ENCODE assay signal across 13 mouse cellular contexts in genomic region chr3:103026174-103026573, GRCm38 (mm10). TPM values are rescaled to one million over a fixed set of nuclear protein-coding genes. Genes with fewer than 3 reads are reported as not detected.
DNase-seq lines count a peak whose midpoint lies in the region; ATAC-seq and TF ChIP-seq lines count a peak whose summit lies in the region.
"Had no signal": no experiment of that assay in that cellular context is flagged by ENCODE, and none has a peak within 500 bp of the region (broad histone marks: within the 10 kb centered on the region; RNA-seq: fewer than 3 reads in every experiment).

No protein-coding gene starts in this region.

- H3K79me2 ChIP-seq in CH12.LX (replicated peaks; ENCODE audit: control insufficient read depth, extremely low read depth, insufficient read depth, poor library complexity, severe bottlenecking) = peaks cover 93% of the 10 kb centered on the region

- H3K4me1 ChIP-seq in lung, embryonic 14.5 days (ENCODE audit: insufficient read depth) = peaks cover 8% of the 10 kb centered on the region
- peaks cover 5 to 40% of the 10 kb centered on the region in 2 experiments; a peak in 2 of 4 replicates for H3K4me1 ChIP-seq in CH12.LX (ENCODE audit: control insufficient read depth in 1 of 2, insufficient read depth in 2 of 2)

- H3K9me3 ChIP-seq in lung, embryonic 14.5 days (ENCODE audit: low read depth, low read length) = no peaks in the 10 kb centered on the region
- no peaks in the 10 kb centered on the region for H3K9me3 ChIP-seq in CH12.LX (replicated peaks; ENCODE audit: low read length)
- H3K9me3 ChIP-seq: limb, embryonic 12.5 days had no signal

- TF ChIP-seq CTCF in lung, embryonic 14.5 days (IDR thresholded peaks at IDR 0.05; ENCODE audit: low read depth) = peak; percentile 29; the same call in 1 of the 2 replicates
- peak; percentile 29 to 48; a peak in 3 of 4 replicates for TF ChIP-seq CTCF in CH12.LX (conservative IDR thresholded peaks at IDR 0.05 in 1 of 2, IDR thresholded peaks at IDR 0.05 in 1 of 2; ENCODE audit: low read depth in 2 of 2, low read length in 2 of 2)

- no peak overlapping the region for H3K27ac ChIP-seq in lung, embryonic 14.5 days (ENCODE audit: low read depth)
- H3K27ac ChIP-seq in CH12.LX (ENCODE audit: insufficient read depth, low read depth) = no peak overlapping the region
- H3K27ac ChIP-seq: limb, embryonic 12.5 days had no signal

- 89% methylated on average over 1 of the region's 1 CpGs for WGBS in lung, embryonic 14.5 days

- H3K36me3 ChIP-seq in lung, embryonic 14.5 days (ENCODE audit: insufficient read depth) = peaks cover 47% of the 10 kb centered on the region
- H3K36me3 ChIP-seq in CH12.LX (replicated peaks in 1 of 2; ENCODE audit: control insufficient read depth in 1 of 2, insufficient read depth in 1 of 2, low read length in 1 of 2) = peaks cover 22 to 56% of the 10 kb centered on the region in 2 experiments

- ATAC-seq in lung, embryonic 14.5 days (ENCODE audit: insufficient read depth) = no peak
- ATAC-seq in cerebellum, adult (ENCODE audit: insufficient number of reproducible peaks, low FRiP score, low TSS enrichment) = no peak

- no peak overlapping the region for H3K9ac ChIP-seq in lung, embryonic 14.5 days
- no peak overlapping the region for H3K9ac ChIP-seq in CH12.LX (ENCODE audit: insufficient read depth, low read depth)
- H3K9ac ChIP-seq: limb, embryonic 12.5 days had no signal

- no peak for TF ChIP-seq EP300 in CH12.LX (IDR thresholded peaks at IDR 0.05; ENCODE audit: low read length)

- no peak overlapping the region for H3K4me3 ChIP-seq in lung, embryonic 14.5 days (ENCODE audit: low read depth, low read length)
- H3K4me3 ChIP-seq in CH12.LX (replicated peaks in 1 of 3; ENCODE audit: low read depth in 2 of 3, low read length in 2 of 3, poor library complexity in 1 of 3) = no peak overlapping the region
- H3K4me3 ChIP-seq: limb, embryonic 12.5 days had no signal

- DNase-seq in lung, embryonic 14.5 days = peak; percentile 22
- no peak for DNase-seq in lung, postnatal 25 days (ENCODE audit: low spot score)
- DNase-seq in CH12.LX (ENCODE audit: extremely low read depth) = peak; percentile 40
- DNase-seq in brain, adult 2 months (ENCODE audit: low read depth, low spot score) = peak; percentile 15
- DNase-seq in retina, postnatal 1 day = peak; percentile 20
- DNase-seq in ovary, adult 18-20 months (ENCODE audit: low spot score) = no peak
- no peak for DNase-seq in cerebellum, adult 8-10 months
- DNase-seq: adrenal gland, adult 8-10 months; heart, postnatal 10 days; right cerebral cortex, postnatal 14 days had no signal

- H3K4me2 ChIP-seq in lung, embryonic 14.5 days = no peak overlapping the region
- no peak overlapping the region for H3K4me2 ChIP-seq in CH12.LX (ENCODE audit: insufficient read depth, low read depth, poor library complexity, severe bottlenecking)
- H3K4me2 ChIP-seq: limb, embryonic 12.5 days had no signal

- in situ Hi-C loops in CH12.LX (cut with MboI; ENCODE audit: low pct_ligation_motif_present, low pct_unique_long_range_greater_than_20kb, low sequenced_read_pairs) = no loop called here

- dilution Hi-C loops in CH12.LX (cut with MboI; ENCODE audit: extremely low pct_ligation_motif_present, extremely low pct_unique_long_range_greater_than_20kb, low sequenced_read_pairs) = no loop called here

- TF ChIP-seq RAD21 in CH12.LX (IDR thresholded peaks at IDR 0.05; ENCODE audit: low read depth, low read length) = no peak

- H3K27me3 ChIP-seq in lung, embryonic 14.5 days (ENCODE audit: insufficient read depth, low read length) = no peaks in the 10 kb centered on the region
- H3K27me3 ChIP-seq in CH12.LX (replicated peaks) = no peaks in the 10 kb centered on the region
- H3K27me3 ChIP-seq: limb, embryonic 12.5 days had no signal

- TF ChIP-seq POLR2A in CH12.LX (IDR thresholded peaks at IDR 0.05; ENCODE audit: low read depth, low read length) = no peak

TF ChIP-seq in CH12.LX, 34 proteins besides CTCF, POLR2A, EP300 and RAD21:
- TF ChIP-seq MYC (IDR thresholded peaks at IDR 0.05; ENCODE audit: low read depth, low read length) = peak; percentile 60; the same call in 1 of the 2 replicates
- TF ChIP-seq ZKSCAN1 (IDR thresholded peaks at IDR 0.05; ENCODE audit: borderline replicate concordance, low read depth, low read length) = no peak
- no peak for TF ChIP-seq MAFK (IDR thresholded peaks at IDR 0.05; ENCODE audit: insufficient replicate concordance, low read length)
- no peak for TF ChIP-seq PAX5 (IDR thresholded peaks at IDR 0.05; ENCODE audit: low read length)
- 0 out of 2 replicates have a peak, but pooled peaks have one; percentile 46 for TF ChIP-seq MAX (IDR thresholded peaks at IDR 0.05; ENCODE audit: low read length)
- 0 out of 2 replicates have a peak, but pooled peaks have one; percentile 35 for TF ChIP-seq CHD1 (IDR thresholded peaks at IDR 0.05; ENCODE audit: low read depth, low read length)
- no peak for TF ChIP-seq NRF1 (IDR thresholded peaks at IDR 0.05; ENCODE audit: low read depth, low read length)
- 0 out of 2 replicates have a peak, but pooled peaks have one; percentile 35 for TF ChIP-seq SIN3A (IDR thresholded peaks at IDR 0.05; ENCODE audit: low read length)
- TF ChIP-seq E2F4 (IDR thresholded peaks at IDR 0.05; ENCODE audit: insufficient replicate concordance, low read depth, low read length) = no peak
- peak; percentile 83 for TF ChIP-seq ZNF384 (IDR thresholded peaks at IDR 0.05; ENCODE audit: low read depth, low read length)
- no peak for TF ChIP-seq ZC3H11A (IDR thresholded peaks at IDR 0.05; ENCODE audit: low read depth, low read length)
- TF ChIP-seq JUND (conservative IDR thresholded peaks at IDR 0.05; ENCODE audit: low read depth, low read length) = peak; percentile 59
- TF ChIP-seq JUN (IDR thresholded peaks at IDR 0.05; ENCODE audit: insufficient read depth, low read depth, low read length) = 0 out of 2 replicates have a peak, but pooled peaks have one; percentile 5
TF ChIP-seq in CH12.LX: peak in this region for 7.

RNA-seq across cellular contexts. Expression of gene Csde1, which starts 5.9 kb away (rescaled TPM):
- polyA plus RNA-seq in lung, embryonic 14.5 days (2014; fragmentation: Nextera tagmentation; extraction: Ambion mirVana) = 439 and 441 TPM in 2 replicates
- total RNA-seq in CH12.LX (2012; rRNA removed) (196 and 213 TPM in 2 replicates), CH12.LX (2014; rRNA removed) (249 and 280 TPM in 2 replicates)
- polyA plus RNA-seq in CH12.LX (2012; ENCODE audit: insufficient read length, low read depth) = 194 and 210 TPM in 2 replicates

RNA-seq across cellular contexts. Expression of gene Sike1, which starts 30.7 kb away (rescaled TPM):
- 63.9 and 68.6 TPM in 2 replicates for polyA plus RNA-seq in lung, embryonic 14.5 days (2014; fragmentation: Nextera tagmentation; extraction: Ambion mirVana)
- 15.3 and 20.9 TPM in 2 replicates for total RNA-seq in CH12.LX (2012; rRNA removed)
- 28.2 and 39.2 TPM in 2 replicates for total RNA-seq in CH12.LX (2014; rRNA removed)
- polyA plus RNA-seq in CH12.LX (2012; ENCODE audit: insufficient read length, low read depth) = 31.6 and 38.4 TPM in 2 replicates

RNA-seq across cellular contexts. Expression of gene Nras, which starts 31.9 kb away (rescaled TPM):
- 115 and 117 TPM in 2 replicates for polyA plus RNA-seq in lung, embryonic 14.5 days (2014; fragmentation: Nextera tagmentation; extraction: Ambion mirVana)
- total RNA-seq in CH12.LX (2012; rRNA removed) (49.7 and 52.5 TPM in 2 replicates), CH12.LX (2014; rRNA removed) (47.7 and 48.2 TPM in 2 replicates)
- polyA plus RNA-seq in CH12.LX (2012; ENCODE audit: insufficient read length, low read depth) = 69.1 and 79.3 TPM in 2 replicates

RNA-seq across cellular contexts. Expression of gene Ampd1, which starts 47.6 kb away (rescaled TPM):
- 0.20 and 0.42 TPM in 2 replicates for polyA plus RNA-seq in lung, embryonic 14.5 days (2014; fragmentation: Nextera tagmentation; extraction: Ambion mirVana)
- total RNA-seq in CH12.LX (2012; rRNA removed) (not detected in 2 replicates), CH12.LX (2014; rRNA removed) (not detected in 2 replicates)
- 0.19 and 0.38 TPM in 2 replicates for polyA plus RNA-seq in CH12.LX (2012; ENCODE audit: insufficient read length, low read depth)
- total RNA-seq: adrenal gland, adult 8-10 months; heart, postnatal 10 days; monocyte, adult 5-6 weeks had no signal

Comparison
In these comparisons a context has a peak if more than half of its experiments do, and no peak if none do; other contexts are left out.
1. DNase-seq: peak in lung, embryonic 14.5 days (single experiment), CH12.LX (single experiment), brain, adult 2 months (single experiment) and retina, postnatal 1 day (single experiment); none in lung, postnatal 25 days (single experiment), ovary, adult 18-20 months (single experiment) and cerebellum, adult 8-10 months (single experiment).